Mouse (Mus musculus): Measurements from ENCODE around the gene Cers3. TPM values are rescaled to one million over a fixed set of nuclear protein-coding genes. Genes with fewer than 3 reads are reported as not detected.

Cers3 gene
- polyA plus RNA-seq, 1 experiment = 0.73 TPM

- Histone ChIP-seq H3K4me3 (ENCODE audit: low read depth, low read length) (no peak overlapping the region), H3K27me3 (ENCODE audit: control insufficient read depth, insufficient read depth, low read length, poor library complexity, severe bottlenecking) (no peaks in the 10 kb centered on the region), H3K27ac (ENCODE audit: insufficient read depth, low read length) (no peak overlapping the region), H3K4me1 (ENCODE audit: control insufficient read depth, insufficient read depth, low read length) (no peaks in the 10 kb centered on the region), H3K9ac (ENCODE audit: low read depth, poor library complexity, severe bottlenecking) (no peak overlapping the region), H3K9me3 (replicated peaks; ENCODE audit: control insufficient read depth, insufficient read depth, low read length, poor library complexity, severe bottlenecking) (no peaks in the 10 kb centered on the region), H3K36me3 (ENCODE audit: control insufficient read depth, insufficient read depth, low read length, poor library complexity, severe bottlenecking) (no peaks in the 10 kb centered on the region)
- TF ChIP-seq POLR2A (IDR thresholded peaks at IDR 0.05; ENCODE audit: insufficient read depth, low read length) = no peak
- no peak for TF ChIP-seq CTCF (IDR thresholded peaks at IDR 0.05; ENCODE audit: low read depth, low read length)
- TF ChIP-seq EP300 (IDR thresholded peaks at IDR 0.05; ENCODE audit: insufficient read depth, low read depth, low read length) = no peak
Observed at GRCm38 (mm10) chr7:66796909-66797308, 53.6 kb downstream of the Cers3 start.

GRCm38 (mm10) chr7:66797345-66797744, 54.0 kb downstream of the Cers3 start:
- Histone ChIP-seq H3K9ac (ENCODE audit: low read depth, poor library complexity, severe bottlenecking) (no peak overlapping the region), H3K27me3 (ENCODE audit: control insufficient read depth, insufficient read depth, low read length, poor library complexity, severe bottlenecking) (no peaks in the 10 kb centered on the region), H3K4me1 (ENCODE audit: control insufficient read depth, insufficient read depth, low read length) (no peaks in the 10 kb centered on the region), H3K4me3 (ENCODE audit: low read depth, low read length) (no peak overlapping the region), H3K36me3 (ENCODE audit: control insufficient read depth, insufficient read depth, low read length, poor library complexity, severe bottlenecking) (no peaks in the 10 kb centered on the region), H3K27ac (ENCODE audit: insufficient read depth, low read length) (no peak overlapping the region), H3K9me3 (replicated peaks; ENCODE audit: control insufficient read depth, insufficient read depth, low read length, poor library complexity, severe bottlenecking) (no peaks in the 10 kb centered on the region)
- TF ChIP-seq POLR2A (IDR thresholded peaks at IDR 0.05; ENCODE audit: insufficient read depth, low read length) (no peak), EP300 (IDR thresholded peaks at IDR 0.05; ENCODE audit: insufficient read depth, low read depth, low read length) (no peak), CTCF (IDR thresholded peaks at IDR 0.05; ENCODE audit: low read depth, low read length) (no peak)

GRCm38 (mm10) chr7:66798826-66799225, 55.5 kb downstream of the Cers3 start:
- TF ChIP-seq EP300 (IDR thresholded peaks at IDR 0.05; ENCODE audit: insufficient read depth, low read depth, low read length) = no peak
- Histone ChIP-seq H3K9me3 (replicated peaks; ENCODE audit: control insufficient read depth, insufficient read depth, low read length, poor library complexity, severe bottlenecking) (no peaks in the 10 kb centered on the region), H3K4me3 (ENCODE audit: low read depth, low read length) (no peak overlapping the region), H3K27me3 (ENCODE audit: control insufficient read depth, insufficient read depth, low read length, poor library complexity, severe bottlenecking) (no peaks in the 10 kb centered on the region), H3K36me3 (ENCODE audit: control insufficient read depth, insufficient read depth, low read length, poor library complexity, severe bottlenecking) (no peaks in the 10 kb centered on the region), H3K4me1 (ENCODE audit: control insufficient read depth, insufficient read depth, low read length) (no peaks in the 10 kb centered on the region), H3K27ac (ENCODE audit: insufficient read depth, low read length) (no peak overlapping the region), H3K9ac (ENCODE audit: low read depth, poor library complexity, severe bottlenecking) (no peak overlapping the region)

- Histone ChIP-seq H3K4me1 (ENCODE audit: control insufficient read depth, insufficient read depth, low read length) (no peaks in the 10 kb centered on the region), H3K36me3 (ENCODE audit: control insufficient read depth, insufficient read depth, low read length, poor library complexity, severe bottlenecking) (no peaks in the 10 kb centered on the region), H3K4me3 (ENCODE audit: low read depth, low read length) (no peak overlapping the region), H3K9me3 (replicated peaks; ENCODE audit: control insufficient read depth, insufficient read depth, low read length, poor library complexity, severe bottlenecking) (no peaks in the 10 kb centered on the region), H3K27me3 (ENCODE audit: control insufficient read depth, insufficient read depth, low read length, poor library complexity, severe bottlenecking) (no peaks in the 10 kb centered on the region), H3K9ac (ENCODE audit: low read depth, poor library complexity, severe bottlenecking) (no peak overlapping the region), H3K27ac (ENCODE audit: insufficient read depth, low read length) (no peak overlapping the region)
- TF ChIP-seq EP300 (IDR thresholded peaks at IDR 0.05; ENCODE audit: insufficient read depth, low read depth, low read length) (no peak), CTCF (IDR thresholded peaks at IDR 0.05; ENCODE audit: low read depth, low read length) (no peak), POLR2A (IDR thresholded peaks at IDR 0.05; ENCODE audit: insufficient read depth, low read length) (no peak)
Observed at GRCm38 (mm10) chr7:66800784-66801183, 57.5 kb downstream of the Cers3 start.

GRCm38 (mm10) chr7:66801785-66802184, 58.5 kb downstream of the Cers3 start:
- TF ChIP-seq EP300 (IDR thresholded peaks at IDR 0.05; ENCODE audit: insufficient read depth, low read depth, low read length) = no peak
- TF ChIP-seq CTCF (IDR thresholded peaks at IDR 0.05; ENCODE audit: low read depth, low read length) = no peak
- TF ChIP-seq POLR2A (IDR thresholded peaks at IDR 0.05; ENCODE audit: insufficient read depth, low read length) = no peak
- H3K4me3 ChIP-seq (ENCODE audit: low read depth, low read length) = no peak overlapping the region
- no peaks in the 10 kb centered on the region for H3K27me3 ChIP-seq (ENCODE audit: control insufficient read depth, insufficient read depth, low read length, poor library complexity, severe bottlenecking)
- H3K9me3 ChIP-seq (replicated peaks; ENCODE audit: control insufficient read depth, insufficient read depth, low read length, poor library complexity, severe bottlenecking) = no peaks in the 10 kb centered on the region
- no peak overlapping the region for H3K27ac ChIP-seq (ENCODE audit: insufficient read depth, low read length)
- H3K36me3 ChIP-seq (ENCODE audit: control insufficient read depth, insufficient read depth, low read length, poor library complexity, severe bottlenecking) = no peaks in the 10 kb centered on the region
- H3K9ac ChIP-seq (ENCODE audit: low read depth, poor library complexity, severe bottlenecking) = no peak overlapping the region
- no peaks in the 10 kb centered on the region for H3K4me1 ChIP-seq (ENCODE audit: control insufficient read depth, insufficient read depth, low read length)

GRCm38 (mm10) chr7:66803798-66804197, 60.5 kb downstream of the Cers3 start:
- no peak for TF ChIP-seq CTCF (IDR thresholded peaks at IDR 0.05; ENCODE audit: low read depth, low read length)
- no peak for TF ChIP-seq POLR2A (IDR thresholded peaks at IDR 0.05; ENCODE audit: insufficient read depth, low read length)
- TF ChIP-seq EP300 (IDR thresholded peaks at IDR 0.05; ENCODE audit: insufficient read depth, low read depth, low read length) = no peak
- H3K4me1 ChIP-seq (ENCODE audit: control insufficient read depth, insufficient read depth, low read length) = no peaks in the 10 kb centered on the region
- no peaks in the 10 kb centered on the region for H3K9me3 ChIP-seq (replicated peaks; ENCODE audit: control insufficient read depth, insufficient read depth, low read length, poor library complexity, severe bottlenecking)
- H3K9ac ChIP-seq (ENCODE audit: low read depth, poor library complexity, severe bottlenecking) = no peak overlapping the region
- H3K27me3 ChIP-seq (ENCODE audit: control insufficient read depth, insufficient read depth, low read length, poor library complexity, severe bottlenecking) = no peaks in the 10 kb centered on the region
- H3K36me3 ChIP-seq (ENCODE audit: control insufficient read depth, insufficient read depth, low read length, poor library complexity, severe bottlenecking) = no peaks in the 10 kb centered on the region
- H3K4me3 ChIP-seq (ENCODE audit: low read depth, low read length) = no peak overlapping the region
- no peak overlapping the region for H3K27ac ChIP-seq (ENCODE audit: insufficient read depth, low read length)

All from ES-Bruce4 (cell line).